Mouse (Mus musculus): Measurements from ENCODE around the gene Actn3.
"Not testable (repeated sequence)": the region's sequence is repeated elsewhere in the genome, so short reads cannot be mapped to it uniquely, and the experiment has no call there.

Actn3 gene

GRCm38 (mm10) chr19:4877785-4878184, at the start of gene Actn3:
Actn3 (minus strand) TSS chr19:4877909.
- DNase-seq: peak; percentile 36

GRCm38 (mm10) chr19:4925121-4925860, 47.6 kb upstream of the Actn3 start:
- DNase-seq: no peak

GRCm38 (mm10) chr19:4919652-4920051, 41.9 kb upstream of the Actn3 start:
- DNase-seq: no peak

GRCm38 (mm10) chr19:4916827-4917226, 39.1 kb upstream of the Actn3 start:
- DNase-seq: no peak

- no peak for DNase-seq
These were observed 38.4 kb upstream of the Actn3 start for GRCm38 (mm10) chr19:4915924-4916603.

GRCm38 (mm10) chr19:4909376-4909775, 31.7 kb upstream of the Actn3 start:
- no peak for DNase-seq

- no peak for DNase-seq
These were observed 30.4 kb upstream of the Actn3 start for GRCm38 (mm10) chr19:4908107-4908506.

- peak; percentile 77 for DNase-seq
These were observed 28.5 kb upstream of the Actn3 start, which contains the start of gene Bbs1 for GRCm38 (mm10) chr19:4905979-4906794. Bbs1 (minus strand) TSS chr19:4906628.

- DNase-seq: no peak
These were observed 22.2 kb upstream of the Actn3 start for GRCm38 (mm10) chr19:4899888-4900287.

- DNase-seq: no peak
These were observed 21.3 kb upstream of the Actn3 start for GRCm38 (mm10) chr19:4898972-4899371.

- no peak for DNase-seq
These were observed 19.2 kb upstream of the Actn3 start for GRCm38 (mm10) chr19:4896780-4897520.

- DNase-seq: no peak
These were observed 14.1 kb upstream of the Actn3 start for GRCm38 (mm10) chr19:4891798-4892197.

GRCm38 (mm10) chr19:4889791-4890190, 12.1 kb upstream of the Actn3 start:
- DNase-seq: no peak

GRCm38 (mm10) chr19:4883961-4884360, 6.3 kb upstream of the Actn3 start:
- DNase-seq: no peak

- no peak for DNase-seq
These were observed 1.6 kb upstream of the Actn3 start for GRCm38 (mm10) chr19:4879324-4879703.

GRCm38 (mm10) chr19:4878405-4879323, 955 bp upstream of the Actn3 start, which contains the start of gene Zdhhc24:
Zdhhc24 (plus strand) TSS chr19:4878668.
- DNase-seq: peak; percentile 97

GRCm38 (mm10) chr19:4876755-4877154, 954 bp downstream of the Actn3 start:
- peak; percentile 20 for DNase-seq

- no peak for DNase-seq
These were observed 1.5 kb downstream of the Actn3 start for GRCm38 (mm10) chr19:4876241-4876640.

GRCm38 (mm10) chr19:4874613-4875012, 3.1 kb downstream of the Actn3 start:
- DNase-seq: not testable (repeated sequence)

GRCm38 (mm10) chr19:4865147-4865546, 12.6 kb downstream of the Actn3 start:
- no peak for DNase-seq

GRCm38 (mm10) chr19:4863048-4863447, 14.7 kb downstream of the Actn3 start:
- DNase-seq: no peak

GRCm38 (mm10) chr19:4859081-4859480, 18.6 kb downstream of the Actn3 start:
- DNase-seq: no peak

Data from cerebellum, adult 9-10 months (tissue).